Mouse (Mus musculus) midbrain, embryonic 11.5 days (tissue): ENCODE data around the gene Aff4. TPM values are rescaled to one million over a fixed set of nuclear protein-coding genes. Genes with fewer than 3 reads are reported as not detected.

Experiments
- ATAC-seq: fragments of 200-750 bp; cut with Nextera tagmentation; 2 replicates; pipeline ENCODE4 v1.8.0; 2017; ENCODE audit warnings: moderate TSS enrichment, moderate library complexity; ENCODE audit not compliant: low FRiP score
- DNase-seq: peaks from one replicate; pipeline ENCODE4 v3.0.0; 2015; ENCODE audit warnings: low spot score; ENCODE audit errors: missing footprints
- H3K27ac ChIP-seq: fragments of 300-500 bp; sonication (generic); 2 replicates; pipeline ENCODE4 v1.5.1; 2014; ENCODE audit warnings: low read depth, low read length
- H3K27me3 ChIP-seq: fragments of 300-500 bp; sonication (generic); 2 replicates; pipeline ENCODE4 v1.6.1; 2014; ENCODE audit warnings: mild to moderate bottlenecking, low read length, moderate library complexity, mixed read lengths; ENCODE audit not compliant: control insufficient read depth, insufficient read depth
- H3K36me3 ChIP-seq: fragments of 300-500 bp; sonication (generic); 2 replicates; pipeline ENCODE4 v1.6.1; 2014; ENCODE audit warnings: mild to moderate bottlenecking, low read length, moderate library complexity, mixed read lengths; ENCODE audit not compliant: control insufficient read depth, insufficient read depth
- H3K4me1 ChIP-seq: fragments of 300-500 bp; sonication (generic); 2 replicates; pipeline ENCODE4 v1.6.1; 2014; ENCODE audit warnings: low read length; ENCODE audit not compliant: control insufficient read depth, insufficient read depth
- H3K4me2 ChIP-seq: fragments of 300-500 bp; sonication (generic); 2 replicates; pipeline ENCODE4 v1.6.1; 2014; ENCODE audit warnings: mild to moderate bottlenecking, moderate library complexity
- H3K4me3 ChIP-seq: fragments of 300-500 bp; sonication (generic); 2 replicates; pipeline ENCODE4 v1.5.1; 2014; ENCODE audit warnings: low read depth, low read length
- H3K9ac ChIP-seq: fragments of 300-500 bp; sonication (generic); 2 replicates; pipeline ENCODE4 v1.6.1; 2014; ENCODE audit warnings: low read length
- H3K9me3 ChIP-seq: fragments of 300-500 bp; sonication (generic); 2 replicates; pipeline ENCODE4 v1.6.1; 2016; ENCODE audit warnings: low read length; ENCODE audit not compliant: control insufficient read depth
- WGBS: fragments of 180-500 bp; shearing (Covaris S2); extraction: QIAGEN DNeasy Blood & Tissue Kit; methylation state at CpG from one replicate; pipeline ENCODE4 v1.1.7; 2014; 5-methylcytosine and 5-hydroxymethylcytosine counted together
- polyA plus RNA-seq: library from polyadenylated mRNA; unstranded; fragments of >200 nt; fragmentation: Nextera tagmentation; extraction: Ambion mirVana; gene quantifications from 2 replicates; pipeline ENCODE4 v1.2.1, GENCODE M21; 2014

The Aff4 gene
- polyA plus RNA-seq, 1 experiment from 2014 or later: 43.5 TPM

DNA sequence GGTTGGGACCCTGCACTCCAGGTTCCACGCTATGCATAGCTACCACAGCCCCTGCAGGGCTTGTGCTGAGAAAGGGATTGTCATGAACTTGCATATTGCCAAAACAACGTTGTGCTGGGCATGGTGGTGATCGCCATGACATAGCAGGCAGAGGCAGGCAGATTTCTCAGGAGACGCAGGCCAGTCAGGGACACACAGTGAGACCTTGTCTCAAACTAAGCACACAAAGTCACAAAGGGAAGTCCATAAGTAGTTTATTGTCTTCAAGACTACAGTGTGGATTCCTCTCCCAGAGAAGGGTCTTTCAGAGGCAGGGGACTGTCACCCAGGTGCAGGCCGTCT is 78.1 kb downstream of the Aff4 start:
- H3K4me3 ChIP-seq: no peak overlapping the region
- no peak overlapping the region for H3K4me2 ChIP-seq
- DNase-seq (no peak), ATAC-seq (no peak)
- no peak overlapping the region for H3K9ac ChIP-seq
- no peaks in the 10 kb centered on the region for H3K9me3 ChIP-seq
- H3K27ac ChIP-seq: no peak overlapping the region
- 92% methylated on average over 5 of the region's 5 CpGs for WGBS
- H3K4me1 ChIP-seq: peaks cover 7% of the 10 kb centered on the region
- no peaks in the 10 kb centered on the region for H3K27me3 ChIP-seq
- H3K36me3 ChIP-seq: no peaks in the 10 kb centered on the region

DNA sequence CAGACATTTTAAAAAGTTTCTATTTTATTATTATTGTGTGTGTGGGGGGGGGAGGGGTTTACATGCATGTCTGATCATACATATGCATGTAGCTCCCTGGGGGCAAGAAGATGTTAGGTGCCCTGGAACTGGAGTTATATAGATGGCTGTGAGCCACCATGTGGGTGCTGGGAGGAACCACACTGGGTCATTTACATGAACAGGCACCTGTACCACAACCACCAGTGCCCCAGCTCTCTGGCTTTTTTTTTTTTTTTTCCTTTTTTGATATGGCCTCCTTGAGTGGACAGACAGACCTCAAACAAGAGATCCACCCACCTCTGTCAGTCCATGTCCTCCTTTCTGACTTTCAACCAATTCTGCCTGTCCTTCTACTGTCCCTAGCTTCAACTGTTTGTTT is 78.5 kb downstream of the Aff4 start:
- Histone ChIP-seq H3K9me3 (no peaks in the 10 kb centered on the region), H3K27me3 (no peaks in the 10 kb centered on the region), H3K4me3 (no peak overlapping the region), H3K36me3 (no peaks in the 10 kb centered on the region), H3K4me1 (peaks cover 7% of the 10 kb centered on the region), H3K27ac (no peak overlapping the region), H3K9ac (no peak overlapping the region), H3K4me2 (no peak overlapping the region; the same call in 1 of the 2 replicates)
- no peak for DNase-seq
- ATAC-seq: no peak

DNA sequence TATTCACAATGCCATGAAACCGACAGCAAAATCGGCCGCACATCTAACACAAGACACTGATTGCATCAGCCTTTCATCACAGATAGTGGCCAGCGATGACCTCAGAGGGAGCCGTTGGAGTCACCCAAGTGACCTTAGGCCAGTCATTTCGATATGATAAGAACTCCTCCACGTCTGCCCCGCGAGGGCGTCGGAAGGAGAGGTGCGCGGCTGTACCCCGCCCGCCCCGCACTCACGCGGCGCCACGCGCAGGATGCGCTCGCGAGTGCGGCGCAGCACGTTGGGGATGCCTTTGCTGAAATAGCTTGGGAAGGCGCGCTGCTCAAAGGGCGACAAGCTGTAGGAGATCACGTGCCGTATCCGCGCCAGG is 79.7 kb downstream of the Aff4 start:
- Histone ChIP-seq H3K4me2 (peak overlapping the region; percentile 80), H3K9me3 (no peaks in the 10 kb centered on the region), H3K4me1 (peaks cover 7% of the 10 kb centered on the region), H3K27me3 (no peaks in the 10 kb centered on the region), H3K36me3 (no peaks in the 10 kb centered on the region), H3K27ac (no peak overlapping the region), H3K4me3 (peak overlapping the region; percentile 62), H3K9ac (peak overlapping the region; percentile 74)
- ATAC-seq (no peak; the same call in 1 of the 2 replicates), DNase-seq (no peak)
- under 1% methylated on average over 34 of the region's 34 CpGs for WGBS

DNA sequence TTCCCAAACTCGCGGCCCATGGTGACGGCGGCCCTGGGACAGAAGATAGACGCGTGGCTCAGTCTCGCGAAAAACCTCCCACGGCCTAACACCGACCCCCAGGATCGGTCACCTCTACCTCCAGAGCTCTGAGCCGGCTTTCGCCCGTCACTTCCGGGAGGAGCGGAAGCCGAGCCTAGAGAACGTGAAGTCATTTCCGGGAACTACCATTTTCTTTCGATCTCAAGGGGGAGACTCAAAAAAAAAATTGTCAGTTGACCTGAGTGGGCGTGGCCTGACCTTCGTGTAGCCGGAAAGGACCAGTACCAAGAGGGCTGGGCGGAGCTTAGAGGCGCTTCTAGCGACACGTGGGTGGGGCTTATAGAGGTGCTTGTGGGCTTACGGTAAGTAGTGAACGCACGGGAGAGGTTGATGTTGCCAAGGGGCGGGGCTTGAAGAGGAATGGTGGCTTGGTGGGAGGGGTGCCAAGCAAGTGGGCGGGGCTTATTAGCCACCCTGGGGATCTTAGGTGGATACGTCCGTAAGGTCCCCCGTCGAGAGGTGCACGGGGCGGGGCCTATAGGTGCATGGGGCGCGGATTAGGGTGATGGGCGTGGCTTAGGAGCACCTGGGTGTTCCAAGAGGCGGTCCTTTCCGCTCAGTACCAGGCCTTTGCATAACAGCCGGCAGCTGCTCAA is 80.2 kb downstream of the Aff4 start, which contains the start of the genes Uqcrq and Gdf9:
Gene Uqcrq (minus strand): TSS at position 162 of the 677 bp plus-strand sequence.
Gene Gdf9 (plus strand): TSS at position 354 of the 677 bp plus-strand sequence.
- H3K9ac ChIP-seq: peak within 1 kb of the TSS; percentile 74
- H3K4me2 ChIP-seq: peak within 1 kb of the TSS; percentile 80
- peak within 1 kb of the TSS; percentile 62 for H3K4me3 ChIP-seq
- peaks cover 7% of the 10 kb centered on the region for H3K4me1 ChIP-seq
- DNase-seq (peak; percentile 100), ATAC-seq (peak; percentile 97)
- no peaks in the 10 kb centered on the region for H3K9me3 ChIP-seq
- no peaks in the 10 kb centered on the region for H3K36me3 ChIP-seq
- H3K27ac ChIP-seq: no peak within 1 kb of the TSS
- WGBS: 0% methylated on average over 44 of the region's 44 CpGs
- no peaks in the 10 kb centered on the region for H3K27me3 ChIP-seq

GRCm38 (mm10) chr11:53431347-53432056 is 80.9 kb downstream of the Aff4 start:
- H3K4me3 ChIP-seq: peak overlapping the region; percentile 62
- DNase-seq (no peak), ATAC-seq (no peak)
- H3K27me3 ChIP-seq: no peaks in the 10 kb centered on the region
- peaks cover 7% of the 10 kb centered on the region for H3K4me1 ChIP-seq
- 26% methylated on average over 9 of the region's 9 CpGs for WGBS
- H3K9me3 ChIP-seq: no peaks in the 10 kb centered on the region
- no peaks in the 10 kb centered on the region for H3K36me3 ChIP-seq
- peak overlapping the region; percentile 44 for H3K4me2 ChIP-seq
- no peak overlapping the region for H3K27ac ChIP-seq
- H3K9ac ChIP-seq: peak overlapping the region; percentile 32; the same call in 1 of the 2 replicates

- Histone ChIP-seq H3K36me3 (no peaks in the 10 kb centered on the region), H3K27me3 (no peaks in the 10 kb centered on the region), H3K4me1 (peaks cover 7% of the 10 kb centered on the region), H3K9ac (no peak overlapping the region), H3K27ac (no peak overlapping the region), H3K4me2 (no peak overlapping the region), H3K9me3 (no peaks in the 10 kb centered on the region), H3K4me3 (no peak overlapping the region)
- ATAC-seq: no peak
- no peak for DNase-seq
- WGBS: 63% methylated on average over 6 of the region's 6 CpGs
Observed at GRCm38 (mm10) chr11:53433057-53433456, 82.4 kb downstream of the Aff4 start.

DNA sequence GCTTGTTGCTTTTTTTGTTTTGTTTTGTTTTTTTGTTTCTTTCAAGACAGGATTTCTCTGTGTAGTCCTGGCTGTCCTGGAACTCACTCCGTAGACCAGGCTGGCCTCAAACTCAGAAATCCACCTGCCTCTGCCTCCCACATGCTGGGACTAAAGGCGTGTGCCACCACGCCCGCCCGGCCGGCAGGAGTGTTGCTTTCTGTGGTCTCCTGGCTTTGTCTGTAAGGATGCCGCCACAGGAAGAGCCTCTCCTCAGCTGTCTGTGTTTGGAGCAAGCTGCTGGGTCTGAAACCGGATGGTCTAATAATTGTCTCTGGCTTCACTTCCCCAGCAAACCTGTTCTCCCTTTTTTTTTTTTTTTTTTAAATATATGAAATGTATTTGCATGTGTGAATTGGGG is 84.9 kb downstream of the Aff4 start:
- Histone ChIP-seq H3K4me2 (no peak overlapping the region), H3K27ac (no peak overlapping the region), H3K9ac (no peak overlapping the region), H3K4me3 (no peak overlapping the region), H3K4me1 (no peaks in the 10 kb centered on the region; the same call in 1 of the 2 replicates), H3K36me3 (no peaks in the 10 kb centered on the region), H3K27me3 (no peaks in the 10 kb centered on the region), H3K9me3 (no peaks in the 10 kb centered on the region)
- DNase-seq (no peak), ATAC-seq (no peak)
- WGBS: 86% methylated on average over 8 of the region's 8 CpGs

DNA sequence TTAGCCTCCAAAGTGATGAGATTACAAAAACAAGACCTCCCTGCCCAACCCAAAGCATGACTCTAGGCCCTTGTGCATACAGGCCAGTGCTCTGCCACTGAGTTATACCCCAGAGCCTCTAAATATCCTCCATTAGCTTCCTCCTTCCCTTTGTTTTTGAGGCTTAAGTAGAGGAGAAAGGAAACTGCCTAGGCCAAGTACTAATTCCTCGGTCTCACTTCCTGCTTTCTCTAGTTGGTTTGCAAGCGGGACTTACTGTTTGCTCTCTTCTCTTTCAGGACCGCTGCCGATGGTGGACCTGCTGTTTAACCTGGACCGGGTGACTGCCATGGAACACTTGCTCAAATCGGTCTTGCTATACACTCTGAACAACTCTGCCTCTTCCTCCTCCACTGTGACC is 85.7 kb downstream of the Aff4 start:
- Histone ChIP-seq H3K4me1 (no peaks in the 10 kb centered on the region; the same call in 1 of the 2 replicates), H3K36me3 (no peaks in the 10 kb centered on the region), H3K9ac (no peak overlapping the region), H3K4me2 (no peak overlapping the region), H3K27me3 (no peaks in the 10 kb centered on the region), H3K9me3 (no peaks in the 10 kb centered on the region), H3K27ac (no peak overlapping the region), H3K4me3 (no peak overlapping the region)
- WGBS: 92% methylated on average over 6 of the region's 6 CpGs
- DNase-seq: no peak
- no peak for ATAC-seq

DNA sequence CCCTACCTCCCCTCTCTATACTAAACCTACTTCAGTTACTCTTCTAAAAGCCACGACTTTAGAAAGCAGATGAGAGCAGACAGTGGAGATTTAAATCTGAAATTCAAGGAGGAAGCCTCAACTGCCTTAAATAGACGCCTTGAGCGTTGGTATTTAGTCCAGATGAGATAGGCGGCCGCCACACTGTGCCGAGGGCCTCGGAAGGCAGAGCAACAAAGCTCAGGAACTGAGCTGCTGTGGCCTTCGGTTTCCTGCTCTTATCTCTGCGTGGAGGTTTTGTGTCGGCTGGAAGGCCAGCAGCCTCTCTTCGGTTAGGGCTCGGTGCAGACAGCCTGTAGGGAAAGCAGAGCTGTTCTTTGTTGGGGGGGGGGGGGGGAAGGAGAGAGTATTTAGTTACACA is 91.3 kb downstream of the Aff4 start:
- Histone ChIP-seq H3K36me3 (no peaks in the 10 kb centered on the region), H3K27me3 (no peaks in the 10 kb centered on the region), H3K4me2 (no peak overlapping the region), H3K4me1 (no peaks in the 10 kb centered on the region), H3K9me3 (no peaks in the 10 kb centered on the region), H3K9ac (no peak overlapping the region), H3K4me3 (no peak overlapping the region), H3K27ac (no peak overlapping the region)
- WGBS: 53% methylated on average over 12 of the region's 12 CpGs
- DNase-seq (no peak), ATAC-seq (no peak)
